Mouse (Mus musculus) CD4-positive, CD25-positive, alpha-beta regulatory T cell, adult 2 months (primary cell): Measurements from ENCODE around the gene Zfhx3.

Experiments
- DNase-seq: peaks from one replicate; pipeline ENCODE4 v3.0.0-alpha.2; 2012; ENCODE audit warnings: low read depth, low spot score

Zfhx3 gene

DNA sequence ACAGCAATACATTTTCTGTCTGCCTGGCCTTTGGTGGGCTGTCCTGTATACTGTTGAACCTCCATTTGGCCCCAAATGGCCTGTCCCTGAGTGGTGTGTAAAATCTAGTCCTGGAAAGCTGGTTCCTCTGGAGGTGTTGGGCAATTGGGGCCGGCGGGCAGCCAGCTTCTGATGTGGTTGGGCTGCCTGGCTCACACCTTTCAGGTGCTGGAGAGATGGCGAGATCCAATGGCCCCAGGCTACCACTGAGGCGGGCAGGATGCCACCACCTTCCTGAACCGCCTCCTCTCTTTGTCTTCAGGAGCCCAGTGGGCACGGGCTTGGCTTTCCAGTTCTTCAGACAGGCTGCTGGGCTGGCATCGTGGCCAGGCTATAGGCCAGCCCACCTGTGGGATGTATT is 803.1 kb downstream of the Zfhx3 start:
- DNase-seq: no peak

DNA sequence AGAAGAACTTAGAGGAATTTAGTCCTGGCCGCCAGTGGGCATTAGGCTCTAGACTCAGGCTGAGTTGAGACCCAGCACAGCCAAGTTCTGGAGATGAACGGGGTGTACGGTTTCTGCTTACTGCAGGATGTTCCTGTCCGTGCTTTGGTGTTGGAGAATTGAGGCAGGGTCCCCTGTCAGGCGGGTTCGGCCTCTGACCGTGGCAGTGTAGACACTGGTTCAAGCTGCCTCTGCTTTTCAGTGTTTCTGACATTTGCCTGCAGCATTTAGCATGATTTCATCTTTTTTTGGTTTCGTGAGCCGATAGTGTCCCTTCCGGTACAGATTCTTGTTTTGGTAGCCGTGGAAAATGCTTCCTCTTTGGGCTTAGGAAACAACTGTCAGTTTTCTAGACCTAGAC is 805.7 kb downstream of the Zfhx3 start:
- no peak for DNase-seq

DNA sequence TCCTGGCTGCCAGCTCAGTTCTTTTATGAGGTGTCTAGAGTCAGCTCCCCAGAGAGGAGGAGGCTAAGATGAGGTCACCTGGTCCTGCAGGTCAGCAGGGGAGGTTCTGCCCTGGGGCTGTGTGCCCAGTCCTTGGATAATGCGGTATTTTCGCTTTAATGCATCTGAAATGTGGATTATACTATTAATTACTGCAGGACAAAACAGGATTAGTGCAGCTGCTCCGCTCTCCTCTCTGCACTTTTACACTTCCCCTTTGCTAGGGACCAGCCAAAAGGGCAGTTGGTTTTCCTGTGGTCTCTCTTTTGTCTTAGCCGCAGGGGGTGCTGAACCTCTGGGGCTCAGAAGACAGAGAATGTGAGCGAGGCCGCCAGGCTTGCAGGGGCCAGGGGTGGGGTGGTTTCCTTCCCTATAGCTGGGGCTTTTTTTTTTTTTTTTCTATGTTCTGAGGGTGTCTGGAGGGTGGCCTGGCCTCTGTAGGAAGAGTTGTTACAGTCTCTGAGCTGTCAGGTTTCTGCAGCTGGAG is 806.5 kb downstream of the Zfhx3 start:
- no peak for DNase-seq

DNA sequence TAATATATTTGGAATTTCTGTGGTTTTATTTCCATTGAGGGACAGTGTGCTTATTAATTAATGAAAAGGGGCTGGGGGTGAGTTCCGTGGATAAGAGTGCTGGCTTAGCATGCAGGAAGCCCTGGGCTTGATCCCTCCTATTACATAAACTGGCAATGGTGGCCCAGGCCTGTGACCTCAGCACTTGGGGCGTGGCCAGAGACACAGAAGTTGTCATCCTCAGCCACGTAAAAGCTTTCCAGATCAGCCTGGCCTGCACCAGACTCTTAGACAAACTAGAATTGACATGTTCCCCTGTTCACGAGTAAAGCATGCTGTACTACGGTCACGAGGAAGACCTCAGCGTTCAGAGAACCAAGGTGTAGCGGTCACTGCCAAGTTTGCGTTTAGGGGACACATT is 808.4 kb downstream of the Zfhx3 start:
- DNase-seq: no peak

DNA sequence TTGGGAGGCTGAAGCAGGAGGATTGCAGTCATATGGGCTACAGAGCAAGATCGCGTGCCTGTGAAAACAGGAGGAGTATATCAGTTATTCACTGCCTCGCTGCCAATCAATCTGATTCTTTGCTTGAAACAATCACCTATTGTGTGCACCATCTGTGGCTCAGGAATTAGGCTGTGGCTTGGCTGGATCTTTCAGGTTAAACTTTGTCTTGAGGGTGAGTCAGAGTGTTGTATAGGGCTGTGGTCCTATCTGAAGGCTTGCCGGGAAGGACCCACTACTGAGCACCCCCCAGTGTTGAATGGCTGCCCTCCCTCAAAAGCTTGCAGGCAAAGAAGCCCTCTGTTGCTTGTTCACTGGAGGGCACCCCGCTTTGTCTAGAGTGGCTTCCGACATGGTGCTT is 812.1 kb downstream of the Zfhx3 start:
- no peak for DNase-seq

GRCm38 (mm10) chr8:108755400-108756325 is 813.2 kb downstream of the Zfhx3 start:
- no peak for DNase-seq

GRCm38 (mm10) chr8:108759511-108760330 is 817.3 kb downstream of the Zfhx3 start:
- DNase-seq: peak; percentile 68

GRCm38 (mm10) chr8:108760745-108761144 is 818.3 kb downstream of the Zfhx3 start:
- DNase-seq: no peak

DNA sequence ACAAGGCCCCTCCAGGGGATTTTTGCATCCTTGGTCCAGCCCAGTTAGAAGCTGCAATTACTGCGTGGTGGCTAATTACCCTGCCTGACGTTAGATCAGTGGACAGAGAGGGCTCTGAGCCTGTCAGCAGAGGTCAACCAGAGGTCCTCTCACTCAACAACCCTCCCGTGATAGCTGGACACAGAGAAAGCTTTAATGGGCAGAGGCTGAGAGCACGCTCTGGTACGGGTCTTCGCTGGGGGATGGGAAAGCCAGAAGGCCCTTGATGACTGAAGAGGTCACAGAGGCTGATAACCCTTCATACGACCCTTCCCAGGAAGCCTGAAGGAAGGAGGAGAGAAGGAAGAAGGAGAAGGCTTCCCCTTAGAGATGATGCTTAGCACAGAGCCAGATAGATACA is 820.1 kb downstream of the Zfhx3 start:
- DNase-seq: no peak

DNA sequence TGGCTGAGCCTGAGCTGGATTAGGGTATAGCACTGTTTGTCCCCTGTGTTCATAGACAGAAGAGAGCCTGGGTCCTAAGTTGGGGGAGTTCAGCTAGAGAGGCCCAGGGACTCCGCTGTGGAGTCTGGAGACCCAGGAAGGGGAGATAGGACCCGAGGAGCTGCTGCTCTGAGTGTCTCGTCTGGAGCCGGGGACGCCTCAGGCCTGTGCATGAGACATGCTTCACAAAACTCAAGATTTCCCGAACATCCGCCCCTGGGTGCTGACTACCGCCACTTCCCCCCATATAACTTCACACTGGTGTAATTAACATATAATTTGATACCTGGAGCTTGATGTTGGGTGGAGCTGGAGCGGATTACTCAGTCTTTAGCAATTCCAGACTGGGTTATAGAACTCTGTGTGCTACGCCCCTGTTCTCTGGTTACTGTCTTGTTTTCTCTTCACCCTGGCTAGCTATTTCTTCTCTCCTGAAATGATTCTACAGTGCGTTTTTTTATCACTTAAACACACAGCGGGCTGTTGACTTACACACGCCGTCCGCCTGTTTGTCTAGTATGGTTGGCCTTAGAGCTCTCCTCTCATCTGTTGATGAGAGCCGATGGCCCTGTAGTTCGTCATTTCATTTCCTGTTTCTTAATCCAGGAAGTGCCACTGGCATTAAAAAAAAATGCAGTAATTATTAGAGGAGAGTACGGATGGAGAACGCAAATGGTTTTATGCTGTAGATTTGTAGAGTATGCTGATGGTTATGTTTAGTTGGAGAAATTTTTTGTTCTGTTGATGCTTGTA is 822.2 kb downstream of the Zfhx3 start:
- DNase-seq: no peak

DNA sequence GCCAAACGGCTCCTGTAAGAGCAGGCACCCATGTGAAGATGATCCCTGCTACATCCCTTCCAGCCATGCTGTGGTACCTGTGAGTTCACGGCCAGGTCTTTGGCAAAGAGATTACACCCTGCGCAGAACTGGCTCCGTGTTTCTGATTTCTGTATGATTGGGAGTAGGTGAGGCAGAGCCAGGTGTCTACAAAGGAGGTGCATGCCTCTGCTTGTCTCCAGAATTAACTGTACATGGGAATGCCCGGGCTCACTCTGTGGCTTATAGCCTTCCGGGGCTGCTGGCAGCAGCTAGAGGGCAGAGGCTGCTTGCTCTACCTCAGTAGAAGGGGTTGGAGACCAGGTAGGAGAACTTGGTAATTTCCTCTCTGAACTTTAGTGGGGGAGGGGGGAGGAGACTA is 823.7 kb downstream of the Zfhx3 start:
- DNase-seq: no peak

DNA sequence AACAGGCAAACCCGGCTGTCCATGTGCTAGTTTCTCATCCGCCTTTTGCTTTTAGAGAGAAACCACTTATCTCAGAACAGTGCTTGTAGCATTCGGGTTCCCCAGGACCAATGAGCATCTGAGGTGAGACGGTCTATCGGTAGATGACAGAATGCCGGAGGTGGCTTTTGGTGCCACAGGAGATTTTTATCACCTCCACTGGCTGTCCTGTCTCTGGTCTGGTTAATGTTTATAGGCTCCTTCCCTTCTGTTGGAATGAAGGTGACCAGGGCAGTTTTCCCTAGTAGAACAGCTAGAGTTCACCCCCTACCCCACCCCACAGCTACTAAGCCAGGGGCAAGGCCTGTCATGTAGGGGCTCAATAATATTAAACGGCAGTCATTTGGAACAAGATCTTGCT is 825.6 kb downstream of the Zfhx3 start:
- DNase-seq: no peak

- DNase-seq: no peak
Measured at GRCm38 (mm10) chr8:108770334-108770733, 827.9 kb downstream of the Zfhx3 start.

GRCm38 (mm10) chr8:108773436-108773835 is 831.0 kb downstream of the Zfhx3 start:
- no peak for DNase-seq

GRCm38 (mm10) chr8:108778063-108778462 is 835.6 kb downstream of the Zfhx3 start:
- DNase-seq: no peak

GRCm38 (mm10) chr8:108778551-108778950 is 836.1 kb downstream of the Zfhx3 start:
- DNase-seq: no peak

- DNase-seq: no peak
Measured at GRCm38 (mm10) chr8:108780766-108781165, 838.3 kb downstream of the Zfhx3 start.

DNA sequence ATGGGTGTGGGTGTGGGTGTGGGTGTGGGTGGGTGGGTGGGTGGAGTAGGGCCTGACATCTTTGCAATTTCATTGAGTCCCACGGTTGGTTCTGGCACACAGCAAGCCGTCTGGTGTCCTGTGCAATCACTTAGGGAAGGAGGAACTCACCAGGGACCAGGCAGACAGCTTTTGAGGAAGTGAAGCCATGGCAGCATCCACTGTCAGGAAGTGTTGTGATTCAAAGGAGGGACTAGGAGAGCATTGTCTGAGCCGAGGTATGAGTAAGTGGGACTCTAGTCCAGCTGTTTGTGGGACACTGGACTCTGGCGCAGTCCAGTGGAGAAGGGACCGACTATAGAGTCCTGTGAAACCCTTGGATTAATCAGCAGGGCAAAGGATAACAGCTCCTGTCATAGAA is 838.7 kb downstream of the Zfhx3 start:
- DNase-seq: no peak

DNA sequence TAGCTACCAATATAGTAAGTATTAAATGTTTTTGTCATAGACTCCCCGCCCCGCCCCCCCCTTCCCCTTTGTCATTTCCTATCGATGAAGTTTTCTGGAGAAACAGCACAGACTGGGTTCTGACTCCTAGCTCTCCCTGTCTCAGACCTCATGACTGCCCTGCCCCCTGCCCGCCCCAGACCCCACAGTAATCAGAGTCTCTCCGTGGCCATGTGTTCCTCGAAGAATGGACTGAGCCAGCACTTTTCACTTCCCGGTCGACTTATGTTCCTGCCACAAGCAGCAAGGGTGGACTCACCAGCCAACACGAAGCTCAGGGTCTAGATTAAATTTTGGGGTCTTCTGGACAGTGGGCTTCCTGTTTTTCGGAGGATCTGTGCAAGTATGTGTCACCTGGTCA is 840.7 kb downstream of the Zfhx3 start:
- no peak for DNase-seq

GRCm38 (mm10) chr8:108788156-108788761 is 845.8 kb downstream of the Zfhx3 start:
- DNase-seq: no peak

DNA sequence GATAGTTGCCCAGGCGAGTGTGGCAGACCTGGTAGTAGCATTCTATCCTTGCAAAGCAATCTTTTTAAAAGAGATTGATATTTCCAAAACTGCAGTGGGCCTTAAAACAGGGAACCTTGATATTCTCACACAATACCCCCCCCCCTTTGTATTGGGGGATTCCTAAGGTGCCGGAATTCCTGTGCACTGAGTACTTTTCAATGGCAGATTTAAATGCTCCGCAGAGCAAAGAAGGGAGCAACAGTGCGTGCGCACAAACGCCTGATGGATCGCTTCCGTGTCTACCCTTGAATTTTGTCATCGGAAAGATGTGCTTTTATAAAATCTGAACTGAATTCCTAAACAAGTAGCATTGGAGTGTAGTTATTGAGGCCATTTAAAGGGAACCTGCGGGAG is 846.3 kb downstream of the Zfhx3 start:
- no peak for DNase-seq
